Mouse (Mus musculus): ENCODE measurements at regions not wholly inside any gene's neighbourhood (a gene's known extent, or its start where the extent isn't known, plus 50 kb on each side); places are given as distances from the start of the nearest gene placed in this dataset.

- no peak for ATAC-seq
- Histone ChIP-seq H3K4me2 (ENCODE audit: low read depth, low read length) (no peak overlapping the region), H3K27ac (ENCODE audit: low read depth) (no peak overlapping the region), H3K4me1 (ENCODE audit: insufficient read depth) (no peaks in the 10 kb centered on the region), H3K9ac (replicated peaks) (no peak overlapping the region), H3K27me3 (ENCODE audit: insufficient read depth, low read length) (no peaks in the 10 kb centered on the region), H3K9me3 (ENCODE audit: low read length) (no peaks in the 10 kb centered on the region), H3K36me3 (replicated peaks; ENCODE audit: insufficient read depth, low read length) (no peaks in the 10 kb centered on the region), H3K4me3 (ENCODE audit: low read depth, low read length) (no peak overlapping the region)
- no peak for DNase-seq
- TF ChIP-seq EP300 (IDR thresholded peaks at IDR 0.05; ENCODE audit: low read depth) (no peak), CTCF (IDR thresholded peaks at IDR 0.05; ENCODE audit: low read depth) (no peak)
- 81% methylated on average over 4 of the region's 4 CpGs for WGBS (ENCODE audit: insufficient replicate concordance)
Measured at GRCm38 (mm10) chr10:9047341-9047740, 161.5 kb upstream of the Sash1 start.

- no peaks in the 10 kb centered on the region for H3K4me1 ChIP-seq (ENCODE audit: insufficient read depth)
- no peak overlapping the region for H3K9ac ChIP-seq (replicated peaks)
- ATAC-seq (no peak), DNase-seq (no peak)
- no peak overlapping the region for H3K27ac ChIP-seq (ENCODE audit: low read depth)
- H3K4me2 ChIP-seq (ENCODE audit: low read depth, low read length), result no peak overlapping the region
- no peak overlapping the region for H3K4me3 ChIP-seq (ENCODE audit: low read depth, low read length)
- H3K36me3 ChIP-seq (replicated peaks; ENCODE audit: insufficient read depth, low read length), result no peaks in the 10 kb centered on the region
- H3K9me3 ChIP-seq (ENCODE audit: low read length), result no peaks in the 10 kb centered on the region
- TF ChIP-seq CTCF (IDR thresholded peaks at IDR 0.05; ENCODE audit: low read depth), result no peak
- TF ChIP-seq EP300 (IDR thresholded peaks at IDR 0.05; ENCODE audit: low read depth), result no peak
- WGBS (ENCODE audit: insufficient replicate concordance), result 71% methylated on average over 9 of the region's 9 CpGs
- H3K27me3 ChIP-seq (ENCODE audit: insufficient read depth, low read length), result no peaks in the 10 kb centered on the region
Measured at GRCm38 (mm10) chr10:9044746-9045370, 159.0 kb upstream of the Sash1 start.

- 64% methylated on average over 1 of the region's 1 CpGs for WGBS (ENCODE audit: insufficient replicate concordance)
- Histone ChIP-seq H3K36me3 (replicated peaks; ENCODE audit: insufficient read depth, low read length) (no peaks in the 10 kb centered on the region), H3K27ac (ENCODE audit: low read depth) (no peak overlapping the region), H3K9ac (replicated peaks) (no peak overlapping the region), H3K4me2 (ENCODE audit: low read depth, low read length) (no peak overlapping the region), H3K9me3 (ENCODE audit: low read length) (no peaks in the 10 kb centered on the region), H3K4me3 (ENCODE audit: low read depth, low read length) (no peak overlapping the region), H3K4me1 (ENCODE audit: insufficient read depth) (no peaks in the 10 kb centered on the region), H3K27me3 (ENCODE audit: insufficient read depth, low read length) (no peaks in the 10 kb centered on the region)
- DNase-seq, result no peak
- no peak for TF ChIP-seq EP300 (IDR thresholded peaks at IDR 0.05; ENCODE audit: low read depth)
- TF ChIP-seq CTCF (IDR thresholded peaks at IDR 0.05; ENCODE audit: low read depth), result no peak
- no peak for ATAC-seq
Measured at GRCm38 (mm10) chr10:9043507-9043906, 157.6 kb upstream of the Sash1 start.

- Histone ChIP-seq H3K36me3 (replicated peaks; ENCODE audit: insufficient read depth, low read length) (no peaks in the 10 kb centered on the region), H3K27me3 (ENCODE audit: insufficient read depth, low read length) (no peaks in the 10 kb centered on the region), H3K4me2 (ENCODE audit: low read depth, low read length) (no peak overlapping the region), H3K9me3 (ENCODE audit: low read length) (no peaks in the 10 kb centered on the region), H3K4me1 (ENCODE audit: insufficient read depth) (no peaks in the 10 kb centered on the region), H3K9ac (replicated peaks) (no peak overlapping the region), H3K4me3 (ENCODE audit: low read depth, low read length) (no peak overlapping the region), H3K27ac (ENCODE audit: low read depth) (no peak overlapping the region)
- no peak for DNase-seq
- 81% methylated on average over 6 of the region's 6 CpGs for WGBS (ENCODE audit: insufficient replicate concordance)
- no peak for ATAC-seq
- TF ChIP-seq EP300 (IDR thresholded peaks at IDR 0.05; ENCODE audit: low read depth) (no peak), CTCF (IDR thresholded peaks at IDR 0.05; ENCODE audit: low read depth) (no peak)
Measured at GRCm38 (mm10) chr10:9030486-9030885, 144.6 kb upstream of the Sash1 start.

- TF ChIP-seq CTCF (IDR thresholded peaks at IDR 0.05; ENCODE audit: low read depth) (no peak), EP300 (IDR thresholded peaks at IDR 0.05; ENCODE audit: low read depth) (no peak)
- no peak overlapping the region for H3K4me2 ChIP-seq (ENCODE audit: low read depth, low read length)
- H3K36me3 ChIP-seq (replicated peaks; ENCODE audit: insufficient read depth, low read length), result no peaks in the 10 kb centered on the region
- H3K9ac ChIP-seq (replicated peaks), result no peak overlapping the region
- no peaks in the 10 kb centered on the region for H3K27me3 ChIP-seq (ENCODE audit: insufficient read depth, low read length)
- H3K9me3 ChIP-seq (ENCODE audit: low read length), result no peaks in the 10 kb centered on the region
- WGBS (ENCODE audit: insufficient replicate concordance), result 78% methylated on average over 6 of the region's 6 CpGs
- DNase-seq, result no peak
- no peaks in the 10 kb centered on the region for H3K4me1 ChIP-seq (ENCODE audit: insufficient read depth)
- ATAC-seq, result no peak
- H3K4me3 ChIP-seq (ENCODE audit: low read depth, low read length), result no peak overlapping the region
- H3K27ac ChIP-seq (ENCODE audit: low read depth), result no peak overlapping the region
Measured at GRCm38 (mm10) chr10:9029506-9029905, 143.6 kb upstream of the Sash1 start.

GRCm38 (mm10) chr10:9027070-9027807, 141.4 kb upstream of the Sash1 start:
- Histone ChIP-seq H3K4me1 (ENCODE audit: insufficient read depth) (no peaks in the 10 kb centered on the region), H3K4me2 (ENCODE audit: low read depth, low read length) (no peak overlapping the region), H3K27me3 (ENCODE audit: insufficient read depth, low read length) (no peaks in the 10 kb centered on the region), H3K9ac (replicated peaks) (no peak overlapping the region), H3K36me3 (replicated peaks; ENCODE audit: insufficient read depth, low read length) (no peaks in the 10 kb centered on the region), H3K27ac (ENCODE audit: low read depth) (no peak overlapping the region), H3K9me3 (ENCODE audit: low read length) (no peaks in the 10 kb centered on the region), H3K4me3 (ENCODE audit: low read depth, low read length) (no peak overlapping the region)
- ATAC-seq (no peak), DNase-seq (no peak)
- no peak for TF ChIP-seq CTCF (IDR thresholded peaks at IDR 0.05; ENCODE audit: low read depth)
- no peak for TF ChIP-seq EP300 (IDR thresholded peaks at IDR 0.05; ENCODE audit: low read depth)
- 76% methylated on average over 12 of the region's 12 CpGs for WGBS (ENCODE audit: insufficient replicate concordance)

Data from liver, postnatal 0 days (tissue).